Mouse (Mus musculus) forelimb bud, embryonic 11.5 days (tissue): ENCODE measurements around the gene Gm13696.
"Not testable (repeated sequence)": the region's sequence is repeated elsewhere in the genome, so short reads cannot be mapped to it uniquely, and the experiment has no call there.

ENCODE experiments used
- DNase-seq: peaks from one replicate; pipeline ENCODE4 v3.0.0-alpha.2; 2012; ENCODE audit warnings: low read depth, low spot score

Gene Gm13696

GRCm38 (mm10) chr2:83972823-83973222, at the start of gene Gm13696:
Gene Gm13696, plus strand, starts transcription at chr2:83973123.
- DNase-seq = not testable (repeated sequence)

DNA sequence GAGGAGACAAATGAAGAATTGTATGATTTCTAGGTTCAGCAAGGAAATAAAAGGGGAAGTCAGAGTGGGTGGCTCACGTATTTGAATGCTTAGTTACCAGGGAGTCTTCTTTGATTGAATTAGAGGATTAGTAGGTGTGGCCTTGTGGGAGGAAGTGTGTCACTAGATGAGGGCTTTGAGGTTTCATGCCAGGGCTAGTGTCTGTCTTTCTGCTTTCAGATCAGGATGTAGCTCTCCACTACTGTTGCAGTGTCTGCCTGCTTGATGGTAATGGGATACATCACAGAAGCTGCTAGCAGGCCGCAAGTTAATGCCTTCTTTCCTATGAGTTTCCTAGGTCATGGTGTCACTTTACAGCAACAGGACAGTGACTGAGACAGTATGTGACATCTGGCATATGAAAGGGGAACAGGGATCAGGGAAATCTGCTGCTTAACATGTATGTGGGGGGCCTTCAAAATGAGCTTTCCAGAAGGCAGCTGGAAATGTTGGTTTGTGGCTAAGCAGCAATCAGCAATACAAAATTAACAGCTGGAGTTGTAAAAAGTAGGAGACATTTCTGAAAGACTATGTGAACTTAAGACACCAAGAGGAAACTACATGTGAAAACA, 43.3 kb upstream of the Gm13696 start:
- no peak for DNase-seq

DNA sequence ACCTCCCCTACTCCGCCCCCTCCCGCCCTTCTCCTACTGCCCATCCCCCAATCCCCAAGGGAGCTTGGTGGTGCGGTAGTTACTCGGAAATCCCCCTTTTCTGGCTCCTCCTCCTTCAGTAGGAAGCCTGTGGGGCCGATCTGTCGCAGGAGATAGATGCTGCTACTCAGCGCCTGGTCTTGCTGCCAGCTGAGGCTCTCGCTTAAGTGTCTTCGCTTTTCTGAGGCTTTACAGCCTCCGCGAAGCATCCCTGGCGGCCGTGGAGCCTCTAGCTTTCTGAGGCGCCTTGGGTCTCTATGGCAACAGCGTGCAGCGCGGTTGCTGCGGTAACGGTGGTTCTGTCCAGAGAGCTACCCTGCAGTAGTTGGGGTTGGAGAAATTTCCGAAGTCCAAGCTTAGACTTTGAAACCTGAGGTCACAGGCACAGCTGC, 32.0 kb upstream of the Gm13696 start, which contains the start of gene Zswim2:
Gene Zswim2, minus strand, starts transcription at position 298 of the 431 bp plus-strand sequence.
- peak; percentile 74 for DNase-seq

- no peak for DNase-seq
Observed at GRCm38 (mm10) chr2:83941378-83941777, 31.5 kb upstream of the Gm13696 start.

DNA sequence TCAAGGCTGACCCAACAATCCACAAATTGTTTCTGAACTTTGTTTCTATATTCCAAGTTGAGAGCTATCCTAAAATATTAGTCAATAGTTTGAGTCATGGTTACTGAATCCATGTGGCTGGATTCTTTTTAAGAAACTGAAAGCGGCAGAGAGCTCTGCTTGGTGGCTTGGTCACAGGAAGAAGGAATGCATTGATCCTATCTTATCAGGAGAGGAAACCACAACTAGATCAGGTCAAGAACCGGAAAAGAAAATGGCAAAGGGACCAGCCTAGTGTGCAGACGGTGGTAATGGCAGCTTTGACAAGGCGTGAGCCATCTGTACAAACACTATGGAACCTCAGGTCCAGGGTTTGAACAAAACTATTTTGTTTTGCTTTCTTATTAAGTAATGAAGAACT, 31.1 kb upstream of the Gm13696 start:
- DNase-seq = no peak

DNA sequence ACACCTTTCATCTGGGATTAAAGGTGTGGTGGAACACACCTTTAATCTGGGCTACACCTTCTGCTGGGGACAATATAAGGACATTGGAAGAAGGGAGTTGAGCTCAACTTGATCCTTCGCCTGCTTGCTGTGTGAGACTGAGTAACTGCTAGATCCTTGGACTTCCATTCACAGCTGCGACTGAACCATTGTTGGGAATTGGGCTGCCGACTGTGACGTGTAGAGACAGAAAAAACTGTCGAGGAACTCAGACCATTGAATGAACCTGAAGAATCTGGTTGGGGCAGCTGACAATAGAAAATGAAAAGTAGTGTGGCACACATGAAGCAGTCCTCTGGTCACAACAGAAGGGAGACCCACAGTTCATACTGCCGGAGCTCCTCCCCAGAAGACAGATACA, 17.5 kb upstream of the Gm13696 start, which contains the start of gene Gm13698:
Gene Gm13698, plus strand, starts transcription at position 301 of the 400 bp plus-strand sequence.
- DNase-seq = not testable (repeated sequence)

- not testable (repeated sequence) for DNase-seq
Observed at GRCm38 (mm10) chr2:83961203-83961602, 11.7 kb upstream of the Gm13696 start, which contains the start of gene Gm13693. Gene Gm13693, plus strand, starts transcription at chr2:83961503.

DNA sequence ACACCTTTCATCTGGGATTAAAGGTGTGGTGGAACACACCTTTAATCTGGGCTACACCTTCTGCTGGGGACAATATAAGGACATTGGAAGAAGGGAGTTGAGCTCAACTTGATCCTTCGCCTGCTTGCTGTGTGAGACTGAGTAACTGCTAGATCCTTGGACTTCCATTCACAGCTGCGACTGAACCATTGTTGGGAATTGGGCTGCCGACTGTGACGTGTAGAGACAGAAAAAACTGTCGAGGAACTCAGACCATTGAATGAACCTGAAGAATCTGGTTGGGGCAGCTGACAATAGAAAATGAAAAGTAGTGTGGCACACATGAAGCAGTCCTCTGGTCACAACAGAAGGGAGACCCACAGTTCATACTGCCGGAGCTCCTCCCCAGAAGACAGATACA, 5.9 kb upstream of the Gm13696 start, which contains the start of gene Gm13695:
Gene Gm13695, plus strand, starts transcription at position 301 of the 400 bp plus-strand sequence.
- not testable (repeated sequence) for DNase-seq

- DNase-seq = not testable (repeated sequence)
Observed at GRCm38 (mm10) chr2:83978633-83979032, 5.7 kb downstream of the Gm13696 start, which contains the start of gene Gm13694. Gene Gm13694, plus strand, starts transcription at chr2:83978933.

DNA sequence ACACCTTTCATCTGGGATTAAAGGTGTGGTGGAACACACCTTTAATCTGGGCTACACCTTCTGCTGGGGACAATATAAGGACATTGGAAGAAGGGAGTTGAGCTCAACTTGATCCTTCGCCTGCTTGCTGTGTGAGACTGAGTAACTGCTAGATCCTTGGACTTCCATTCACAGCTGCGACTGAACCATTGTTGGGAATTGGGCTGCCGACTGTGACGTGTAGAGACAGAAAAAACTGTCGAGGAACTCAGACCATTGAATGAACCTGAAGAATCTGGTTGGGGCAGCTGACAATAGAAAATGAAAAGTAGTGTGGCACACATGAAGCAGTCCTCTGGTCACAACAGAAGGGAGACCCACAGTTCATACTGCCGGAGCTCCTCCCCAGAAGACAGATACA, 11.5 kb downstream of the Gm13696 start, which contains the start of gene Gm13697:
Gene Gm13697, plus strand, starts transcription at position 301 of the 400 bp plus-strand sequence.
- not testable (repeated sequence) for DNase-seq

DNA sequence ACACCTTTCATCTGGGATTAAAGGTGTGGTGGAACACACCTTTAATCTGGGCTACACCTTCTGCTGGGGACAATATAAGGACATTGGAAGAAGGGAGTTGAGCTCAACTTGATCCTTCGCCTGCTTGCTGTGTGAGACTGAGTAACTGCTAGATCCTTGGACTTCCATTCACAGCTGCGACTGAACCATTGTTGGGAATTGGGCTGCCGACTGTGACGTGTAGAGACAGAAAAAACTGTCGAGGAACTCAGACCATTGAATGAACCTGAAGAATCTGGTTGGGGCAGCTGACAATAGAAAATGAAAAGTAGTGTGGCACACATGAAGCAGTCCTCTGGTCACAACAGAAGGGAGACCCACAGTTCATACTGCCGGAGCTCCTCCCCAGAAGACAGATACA, 17.3 kb downstream of the Gm13696 start, which contains the start of gene Gm13691:
Gene Gm13691, plus strand, starts transcription at position 301 of the 400 bp plus-strand sequence.
- DNase-seq = not testable (repeated sequence)

GRCm38 (mm10) chr2:83993639-83994255, 20.8 kb downstream of the Gm13696 start:
- DNase-seq = not testable (repeated sequence)

DNA sequence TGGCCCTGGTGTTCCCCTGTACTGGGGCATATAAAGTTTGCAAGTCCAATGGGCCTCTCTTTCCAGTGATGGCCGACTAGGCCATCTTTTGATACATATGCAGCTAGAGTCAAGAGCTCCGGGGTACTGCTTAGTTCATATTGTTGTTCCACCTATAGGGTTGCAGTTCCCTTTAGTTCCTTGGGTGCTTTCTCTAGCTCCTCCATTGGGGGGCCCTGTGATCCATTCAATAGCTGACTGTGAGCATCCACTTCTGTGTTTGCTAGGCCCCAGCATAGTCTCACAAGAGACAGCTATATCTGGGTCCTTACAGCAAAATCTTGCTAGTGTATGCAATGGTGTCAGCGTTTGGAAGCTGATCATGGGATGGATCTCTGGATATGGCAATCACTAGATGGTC, 21.6 kb downstream of the Gm13696 start:
- not testable (repeated sequence) for DNase-seq

- DNase-seq = no peak
Observed at GRCm38 (mm10) chr2:84008913-84009312, 36.0 kb downstream of the Gm13696 start.

DNA sequence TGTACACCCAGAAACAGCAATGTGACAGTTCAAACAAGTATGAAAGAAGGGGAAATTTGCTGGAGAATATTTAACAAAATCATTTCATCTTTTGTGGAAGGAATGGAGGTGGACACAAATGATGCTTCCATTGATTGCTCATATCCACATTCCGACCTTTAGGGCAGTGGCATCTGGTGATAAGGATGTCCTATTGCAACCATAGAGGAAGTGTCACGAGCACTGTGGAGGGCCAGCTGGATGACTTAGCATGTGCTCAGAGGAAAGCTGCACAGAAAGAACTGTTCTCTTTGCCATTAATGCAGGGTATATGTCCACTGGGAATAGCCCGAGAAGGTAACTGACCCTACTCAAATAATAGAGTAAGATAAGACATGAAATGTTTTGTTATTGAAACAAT, 36.9 kb downstream of the Gm13696 start:
- DNase-seq = no peak

GRCm38 (mm10) chr2:84014572-84014971, 41.6 kb downstream of the Gm13696 start:
- DNase-seq = no peak

DNA sequence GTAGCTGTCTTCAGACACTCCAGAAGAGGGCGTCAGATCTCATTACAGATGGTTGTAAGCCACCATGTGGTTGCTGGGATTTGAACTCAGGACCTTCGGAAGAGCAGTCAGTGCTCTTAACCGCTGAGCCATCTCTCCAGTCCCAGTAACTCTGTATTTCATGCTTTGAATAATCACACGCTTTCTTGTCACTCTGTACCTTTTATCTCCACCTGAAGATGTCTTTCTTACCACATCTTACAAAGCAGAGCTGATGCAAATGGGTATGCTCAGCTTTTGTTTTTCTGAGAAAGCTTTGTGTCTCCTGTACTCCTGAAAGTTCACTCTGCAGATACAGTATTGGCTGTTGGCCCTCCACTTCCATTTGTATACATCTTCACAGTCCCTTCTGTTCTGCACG, 43.4 kb downstream of the Gm13696 start:
- not testable (repeated sequence) for DNase-seq

- no peak for DNase-seq
Observed at GRCm38 (mm10) chr2:84018330-84018729, 45.4 kb downstream of the Gm13696 start.

DNA sequence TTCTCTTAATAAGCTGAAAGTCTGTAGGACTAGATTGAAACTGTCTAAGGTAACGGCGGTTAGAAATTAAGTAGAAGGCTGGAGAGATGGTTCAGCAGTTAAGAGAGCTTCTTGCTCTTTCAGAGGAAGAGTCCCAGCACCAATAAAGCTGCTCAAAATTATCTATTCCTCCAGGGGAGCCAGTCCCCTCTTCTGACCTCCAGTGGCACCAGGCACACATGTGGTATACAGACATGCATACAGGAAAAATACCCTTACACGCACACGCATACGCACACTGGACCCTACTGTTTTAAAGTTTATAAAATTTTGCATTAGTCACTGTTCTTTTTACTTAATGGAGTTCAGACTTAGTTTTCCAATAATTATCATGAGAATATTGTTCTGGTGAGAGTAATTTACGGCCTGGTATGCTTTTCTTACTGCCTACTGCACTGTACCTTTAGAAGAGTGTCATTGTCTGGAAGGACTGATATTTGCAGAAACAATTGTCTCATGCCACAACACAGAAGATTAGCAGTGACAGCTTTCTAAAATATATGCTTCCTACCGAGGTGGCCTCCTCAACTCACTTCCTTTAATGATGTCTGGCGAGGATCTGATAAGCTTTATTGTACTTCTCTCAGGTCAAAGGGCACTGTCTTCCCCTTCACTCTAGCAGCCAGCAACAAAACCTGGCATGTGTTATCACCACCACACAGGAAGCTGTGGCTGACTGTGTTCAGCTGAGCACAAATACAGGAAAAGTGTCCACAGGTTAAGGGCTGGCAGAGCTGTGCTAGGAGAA, 46.8 kb downstream of the Gm13696 start:
- DNase-seq = no peak

DNA sequence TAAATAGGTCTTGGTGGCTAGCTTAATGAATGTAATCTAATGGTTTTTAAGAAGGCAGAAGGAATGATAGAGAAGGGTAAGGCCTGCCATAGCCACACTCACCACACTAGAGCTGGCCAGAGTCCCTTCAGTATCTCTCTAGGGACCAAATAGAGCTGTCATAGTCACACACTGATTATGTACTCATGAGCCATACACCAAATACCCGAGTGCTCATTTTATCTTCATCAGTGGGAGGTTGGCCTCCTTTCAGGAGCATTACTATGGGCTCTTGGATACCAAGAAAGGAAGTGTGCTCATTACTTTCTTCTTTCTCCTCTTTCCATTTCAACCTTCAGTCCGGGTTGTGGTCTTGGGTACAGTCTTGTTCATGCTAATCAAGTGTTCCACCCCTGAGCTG, 49.0 kb downstream of the Gm13696 start:
- DNase-seq = no peak

DNA sequence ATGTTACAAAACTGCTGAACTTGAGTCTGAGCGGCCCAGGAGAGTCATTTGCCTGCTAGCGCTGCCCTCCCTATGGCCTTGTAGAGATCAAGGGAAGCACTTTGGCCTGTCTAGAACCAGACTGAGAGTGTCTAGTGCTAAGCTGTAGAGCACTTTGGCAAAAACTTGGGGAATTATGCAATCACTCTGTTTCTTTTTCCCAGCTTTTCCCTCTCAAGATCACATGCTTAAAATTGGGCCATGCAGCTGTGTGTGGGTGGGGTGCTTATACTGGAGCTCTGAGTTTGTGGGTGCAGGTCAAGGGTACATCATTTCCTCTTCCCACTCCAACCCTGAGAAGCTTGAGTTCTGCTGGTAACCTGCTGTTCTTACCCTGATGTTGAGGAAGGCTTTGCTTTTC, 50.0 kb downstream of the Gm13696 start:
- no peak for DNase-seq

GRCm38 (mm10) chr2:84023319-84023718, 50.4 kb downstream of the Gm13696 start:
- no peak for DNase-seq
